Mouse (Mus musculus): ENCODE data around the gene Tmem179b. TPM values are rescaled to one million over a fixed set of nuclear protein-coding genes. Genes with fewer than 3 reads are reported as not detected.

The Tmem179b gene
- polyA plus RNA-seq, 1 experiment from 2014 or later = 50.0 TPM

- Histone ChIP-seq H3K9me3 (replicated peaks) (no peaks in the 10 kb centered on the region), H3K27ac (replicated peaks) (peak overlapping the region; percentile 95), H3K4me1 (peaks cover 30% of the 10 kb centered on the region), H3K27me3 (ENCODE audit: low read depth, poor library complexity, severe bottlenecking) (no peaks in the 10 kb centered on the region), H3K36me3 (peaks cover 31% of the 10 kb centered on the region), H3K4me3 (peak overlapping the region; percentile 86)
- peak; percentile 30 for DNase-seq (ENCODE audit: low spot score)
- WGBS = under 1% methylated on average over 20 of the region's 20 CpGs
Observed at GRCm38 (mm10) chr19:8723574-8724346, 50.5 kb downstream of the Tmem179b start.

- WGBS = under 1% methylated on average over 50 of the region's 50 CpGs
- Histone ChIP-seq H3K36me3 (peaks cover 31% of the 10 kb centered on the region), H3K9me3 (replicated peaks) (no peaks in the 10 kb centered on the region), H3K27ac (replicated peaks) (peak within 1 kb of the TSS; percentile 95), H3K27me3 (ENCODE audit: low read depth, poor library complexity, severe bottlenecking) (no peaks in the 10 kb centered on the region), H3K4me3 (peak within 1 kb of the TSS; percentile 86), H3K4me1 (peaks cover 30% of the 10 kb centered on the region)
- peak; percentile 96 for DNase-seq (ENCODE audit: low spot score)
Observed at GRCm38 (mm10) chr19:8722907-8723573, 51.2 kb downstream of the Tmem179b start, which contains the start of gene Slc3a2. Gene Slc3a2, minus strand, starts transcription at chr19:8723369.

GRCm38 (mm10) chr19:8722559-8722906 is 51.7 kb downstream of the Tmem179b start:
- no peaks in the 10 kb centered on the region for H3K27me3 ChIP-seq (ENCODE audit: low read depth, poor library complexity, severe bottlenecking)
- DNase-seq (ENCODE audit: low spot score) = no peak
- WGBS = 5% methylated on average over 5 of the region's 5 CpGs
- H3K4me3 ChIP-seq = peak overlapping the region; percentile 86
- H3K4me1 ChIP-seq = peaks cover 30% of the 10 kb centered on the region
- H3K9me3 ChIP-seq (replicated peaks) = no peaks in the 10 kb centered on the region
- peaks cover 31% of the 10 kb centered on the region for H3K36me3 ChIP-seq
- H3K27ac ChIP-seq (replicated peaks) = peak overlapping the region; percentile 95

Small RNA genes lying within 50 kb of the gene (microRNA-seq; reads per million reads assigned to microRNA genes)
- 0.90 reads per million for gene Mir6992

Other genes starting within 250 kb of the Tmem179b start
- 0.07 and 0.12 TPM in 2 replicates for gene Slc22a8, start 183.2 kb downstream of the Tmem179b start, polyA plus RNA-seq (2016; fragmentation: Nextera tagmentation; extraction: Ambion mirVana)
- 0.06 and 0.47 TPM in 2 replicates for gene Slc22a6, start 156.4 kb downstream of the Tmem179b start, polyA plus RNA-seq (2016; fragmentation: Nextera tagmentation; extraction: Ambion mirVana)
- gene Chrm1, start 110.7 kb downstream of the Tmem179b start, polyA plus RNA-seq (2016; fragmentation: Nextera tagmentation; extraction: Ambion mirVana) = not detected in 2 replicates
- gene Slc3a2, start 51.1 kb downstream of the Tmem179b start, polyA plus RNA-seq (2016; fragmentation: Nextera tagmentation; extraction: Ambion mirVana) = 139 and 144 TPM in 2 replicates
- 105 and 121 TPM in 2 replicates for gene Wdr74, start 38.6 kb downstream of the Tmem179b start, polyA plus RNA-seq (2016; fragmentation: Nextera tagmentation; extraction: Ambion mirVana)
- gene 1700092M07Rik, start 33.7 kb downstream of the Tmem179b start, polyA plus RNA-seq (2016; fragmentation: Nextera tagmentation; extraction: Ambion mirVana) = 3.2 and 3.3 TPM in 2 replicates
- 94.9 and 103 TPM in 2 replicates for gene Stx5a, start 33.1 kb downstream of the Tmem179b start, polyA plus RNA-seq (2016; fragmentation: Nextera tagmentation; extraction: Ambion mirVana)
- 253 and 282 TPM in 2 replicates for gene Nxf1, start 17.4 kb downstream of the Tmem179b start, polyA plus RNA-seq (2016; fragmentation: Nextera tagmentation; extraction: Ambion mirVana)
- 189 and 205 TPM in 2 replicates for gene Tmem223, start 3.5 kb downstream of the Tmem179b start, polyA plus RNA-seq (2016; fragmentation: Nextera tagmentation; extraction: Ambion mirVana)
- gene Taf6l, start 11.9 kb upstream of the Tmem179b start, polyA plus RNA-seq (2016; fragmentation: Nextera tagmentation; extraction: Ambion mirVana) = 47.5 and 47.6 TPM in 2 replicates
- gene Polr2g, start 24.1 kb upstream of the Tmem179b start, polyA plus RNA-seq (2016; fragmentation: Nextera tagmentation; extraction: Ambion mirVana) = 169 and 176 TPM in 2 replicates
- gene Zbtb3, start 28.1 kb upstream of the Tmem179b start, polyA plus RNA-seq (2016; fragmentation: Nextera tagmentation; extraction: Ambion mirVana) = 7.5 and 7.8 TPM in 2 replicates
- gene Ttc9c, start 44.9 kb upstream of the Tmem179b start, polyA plus RNA-seq (2016; fragmentation: Nextera tagmentation; extraction: Ambion mirVana) = 69.0 and 74.5 TPM in 2 replicates
- gene Hnrnpul2, start 45.5 kb upstream of the Tmem179b start, polyA plus RNA-seq (2016; fragmentation: Nextera tagmentation; extraction: Ambion mirVana) = 4.3 and 4.4 TPM in 2 replicates
- not detected in 2 replicates for gene AC129217.1, start 55.3 kb upstream of the Tmem179b start, polyA plus RNA-seq (2016; fragmentation: Nextera tagmentation; extraction: Ambion mirVana)
- gene Bscl2, start 63.0 kb upstream of the Tmem179b start, polyA plus RNA-seq (2016; fragmentation: Nextera tagmentation; extraction: Ambion mirVana) = 55.2 and 63.4 TPM in 2 replicates
- gene Gng3, start 64.7 kb upstream of the Tmem179b start, polyA plus RNA-seq (2016; fragmentation: Nextera tagmentation; extraction: Ambion mirVana) = 60.0 and 104 TPM in 2 replicates
- 0.57 TPM in 2 replicates for gene Lrrn4cl, start 76.3 kb upstream of the Tmem179b start, polyA plus RNA-seq (2016; fragmentation: Nextera tagmentation; extraction: Ambion mirVana)
- 203 and 205 TPM in 2 replicates for gene Ubxn1, start 97.0 kb upstream of the Tmem179b start, polyA plus RNA-seq (2016; fragmentation: Nextera tagmentation; extraction: Ambion mirVana)
- gene Uqcc3, start 106.5 kb upstream of the Tmem179b start, polyA plus RNA-seq (2016; fragmentation: Nextera tagmentation; extraction: Ambion mirVana) = 58.2 and 61.1 TPM in 2 replicates
- 110 and 133 TPM in 2 replicates for gene Lbhd1, start 109.3 kb upstream of the Tmem179b start, polyA plus RNA-seq (2016; fragmentation: Nextera tagmentation; extraction: Ambion mirVana)
- not detected in 2 replicates for gene Gm49403, start 109.5 kb upstream of the Tmem179b start, polyA plus RNA-seq (2016; fragmentation: Nextera tagmentation; extraction: Ambion mirVana)
- 134 and 159 TPM in 2 replicates for gene 1810009A15Rik, start 114.4 kb upstream of the Tmem179b start, polyA plus RNA-seq (2016; fragmentation: Nextera tagmentation; extraction: Ambion mirVana)
- 0.17 TPM in 1 of 2 replicates, not detected in the other for gene Gm49416, start 114.5 kb upstream of the Tmem179b start, polyA plus RNA-seq (2016; fragmentation: Nextera tagmentation; extraction: Ambion mirVana)
- 54.8 and 56.7 TPM in 2 replicates for gene Ints5, start 118.5 kb upstream of the Tmem179b start, polyA plus RNA-seq (2016; fragmentation: Nextera tagmentation; extraction: Ambion mirVana)
- 118 and 120 TPM in 2 replicates for gene Ganab, start 123.6 kb upstream of the Tmem179b start, polyA plus RNA-seq (2016; fragmentation: Nextera tagmentation; extraction: Ambion mirVana)
- 58.7 and 64.0 TPM in 2 replicates for gene B3gat3, start 145.9 kb upstream of the Tmem179b start, polyA plus RNA-seq (2016; fragmentation: Nextera tagmentation; extraction: Ambion mirVana)
- gene Rom1, start 154.9 kb upstream of the Tmem179b start, polyA plus RNA-seq (2016; fragmentation: Nextera tagmentation; extraction: Ambion mirVana) = 3.5 and 4.2 TPM in 2 replicates
- gene Eml3, start 155.1 kb upstream of the Tmem179b start, polyA plus RNA-seq (2016; fragmentation: Nextera tagmentation; extraction: Ambion mirVana) = 22.9 and 23.5 TPM in 2 replicates
- 178 and 191 TPM in 2 replicates for gene Mta2, start 167.4 kb upstream of the Tmem179b start, polyA plus RNA-seq (2016; fragmentation: Nextera tagmentation; extraction: Ambion mirVana)
- gene Tut1, start 179.4 kb upstream of the Tmem179b start, polyA plus RNA-seq (2016; fragmentation: Nextera tagmentation; extraction: Ambion mirVana) = 36.5 and 40.2 TPM in 2 replicates
- 438 and 514 TPM in 2 replicates for gene Eef1g, start 192.6 kb upstream of the Tmem179b start, polyA plus RNA-seq (2016; fragmentation: Nextera tagmentation; extraction: Ambion mirVana)
- gene Ahnak, start 214.8 kb upstream of the Tmem179b start, polyA plus RNA-seq (2016; fragmentation: Nextera tagmentation; extraction: Ambion mirVana) = 6.6 and 8.8 TPM in 2 replicates

Data from midbrain, embryonic 10.5 days (tissue).